Mouse (Mus musculus): ENCODE results near the gene Ankrd31. TPM values are rescaled to one million over a fixed set of nuclear protein-coding genes. Genes with fewer than 3 reads are reported as not detected.
"Not testable (repeated sequence)": the region's sequence is repeated elsewhere in the genome, so short reads cannot be mapped to it uniquely, and the experiment has no call there.

Ankrd31 gene
- total RNA-seq, 2 experiments from 2014 or later = not detected

GRCm38 (mm10) chr13:96852133-96852532, 104.1 kb downstream of the Ankrd31 start:
- DNase-seq = no peak
- intact Hi-C loops (cut with DNase I; ENCODE audit: low total_unique reads) = loop anchor here (10.0 kb wide), 1 partner anchor 203 kb away; no protein-coding TSS in a partner anchor

GRCm38 (mm10) chr13:96853256-96853655, 105.2 kb downstream of the Ankrd31 start:
- intact Hi-C loops (cut with DNase I; ENCODE audit: low total_unique reads) = loop anchor here (10.0 kb wide), 1 partner anchor 202 kb away; no protein-coding TSS in a partner anchor
- no peak for DNase-seq

GRCm38 (mm10) chr13:96855191-96855590, 107.1 kb downstream of the Ankrd31 start:
- peak; percentile 31 for DNase-seq
- intact Hi-C loops (cut with DNase I; ENCODE audit: low total_unique reads) = loop anchor here (10.0 kb wide), 1 partner anchor 200 kb away; no protein-coding TSS in a partner anchor

GRCm38 (mm10) chr13:96859161-96859560, 111.1 kb downstream of the Ankrd31 start:
- DNase-seq = no peak
- intact Hi-C loops (cut with DNase I; ENCODE audit: low total_unique reads) = loop anchor here (10.0 kb wide), 1 partner anchor 196 kb away; no protein-coding TSS in a partner anchor

GRCm38 (mm10) chr13:96870742-96871141, 122.7 kb downstream of the Ankrd31 start:
- intact Hi-C loops (cut with DNase I; ENCODE audit: low total_unique reads) = no loop called here
- no peak for DNase-seq

- no peak for DNase-seq
- intact Hi-C loops (cut with DNase I; ENCODE audit: low total_unique reads) = no loop called here
These were observed 126.0 kb downstream of the Ankrd31 start for GRCm38 (mm10) chr13:96874071-96874470.

GRCm38 (mm10) chr13:96878220-96879057, 130.4 kb downstream of the Ankrd31 start:
- intact Hi-C loops (cut with DNase I; ENCODE audit: low total_unique reads) = no loop called here
- no peak for DNase-seq

GRCm38 (mm10) chr13:96884534-96884933, 136.5 kb downstream of the Ankrd31 start:
- no peak for DNase-seq
- intact Hi-C loops (cut with DNase I; ENCODE audit: low total_unique reads) = no loop called here

- DNase-seq = no peak
- intact Hi-C loops (cut with DNase I; ENCODE audit: low total_unique reads) = no loop called here
These were observed 141.9 kb downstream of the Ankrd31 start for GRCm38 (mm10) chr13:96889985-96890384.

GRCm38 (mm10) chr13:96895144-96895543, 147.1 kb downstream of the Ankrd31 start:
- intact Hi-C loops (cut with DNase I; ENCODE audit: low total_unique reads) = no loop called here
- DNase-seq = no peak

GRCm38 (mm10) chr13:96906717-96907116, 158.6 kb downstream of the Ankrd31 start:
- DNase-seq = no peak
- intact Hi-C loops (cut with DNase I; ENCODE audit: low total_unique reads) = no loop called here

GRCm38 (mm10) chr13:96911202-96911601, 163.1 kb downstream of the Ankrd31 start:
- no peak for DNase-seq
- intact Hi-C loops (cut with DNase I; ENCODE audit: low total_unique reads) = no loop called here

GRCm38 (mm10) chr13:96923134-96923533, 175.1 kb downstream of the Ankrd31 start:
- intact Hi-C loops (cut with DNase I; ENCODE audit: low total_unique reads); DNase-seq: not testable (repeated sequence)

- intact Hi-C loops (cut with DNase I; ENCODE audit: low total_unique reads) = no loop called here
- DNase-seq = peak; percentile 42
These were observed 176.2 kb downstream of the Ankrd31 start, which contains the start of gene Gcnt4 for GRCm38 (mm10) chr13:96923999-96924961. Gcnt4 (plus strand) TSS chr13:96924689.

- no peak for DNase-seq
These were observed 177.1 kb downstream of the Ankrd31 start for GRCm38 (mm10) chr13:96924985-96925745.

GRCm38 (mm10) chr13:96925991-96926725, 178.1 kb downstream of the Ankrd31 start:
- no peak for DNase-seq
- intact Hi-C loops (cut with DNase I; ENCODE audit: low total_unique reads) = no loop called here

More at GRCm38 (mm10) chr13:96924985-96925745, 177.1 kb downstream of the Ankrd31 start:
- intact Hi-C loops (cut with DNase I; ENCODE audit: low total_unique reads) = no loop called here

GRCm38 (mm10) chr13:96927781-96928180, 179.7 kb downstream of the Ankrd31 start:
- no peak for DNase-seq
- intact Hi-C loops (cut with DNase I; ENCODE audit: low total_unique reads) = no loop called here

GRCm38 (mm10) chr13:96928432-96929039, 180.5 kb downstream of the Ankrd31 start:
- intact Hi-C loops (cut with DNase I; ENCODE audit: low total_unique reads) = no loop called here
- DNase-seq = no peak
